Mouse (Mus musculus) gastrocnemius, adult 8-10 months (tissue): Measurements from ENCODE around the gene Ctdspl2. TPM values are rescaled to one million over a fixed set of nuclear protein-coding genes. Genes with fewer than 3 reads are reported as not detected.

Experiments
- DNase-seq, 2 experiments: peaks; one replicate each; pipeline ENCODE4 v3.0.0; 2022; ENCODE audit warnings: low spot score in 2 of 2
- microRNA-seq: library from miRNA; unstranded; fragments of <30 nt; microRNA quantifications from one replicate; pipeline ENCODE4 v1.2.0, GENCODE M21; 2022
- total RNA-seq, 4 experiments: library from RNA; stranded (reverse); gene quantifications; 2 replicates each; pipeline ENCODE4 v1.2.4; 2022

The Ctdspl2 gene
- total RNA-seq, 4 experiments from 2014 or later: 5.0 to 8.0 (median 6.4) TPM

DNA sequence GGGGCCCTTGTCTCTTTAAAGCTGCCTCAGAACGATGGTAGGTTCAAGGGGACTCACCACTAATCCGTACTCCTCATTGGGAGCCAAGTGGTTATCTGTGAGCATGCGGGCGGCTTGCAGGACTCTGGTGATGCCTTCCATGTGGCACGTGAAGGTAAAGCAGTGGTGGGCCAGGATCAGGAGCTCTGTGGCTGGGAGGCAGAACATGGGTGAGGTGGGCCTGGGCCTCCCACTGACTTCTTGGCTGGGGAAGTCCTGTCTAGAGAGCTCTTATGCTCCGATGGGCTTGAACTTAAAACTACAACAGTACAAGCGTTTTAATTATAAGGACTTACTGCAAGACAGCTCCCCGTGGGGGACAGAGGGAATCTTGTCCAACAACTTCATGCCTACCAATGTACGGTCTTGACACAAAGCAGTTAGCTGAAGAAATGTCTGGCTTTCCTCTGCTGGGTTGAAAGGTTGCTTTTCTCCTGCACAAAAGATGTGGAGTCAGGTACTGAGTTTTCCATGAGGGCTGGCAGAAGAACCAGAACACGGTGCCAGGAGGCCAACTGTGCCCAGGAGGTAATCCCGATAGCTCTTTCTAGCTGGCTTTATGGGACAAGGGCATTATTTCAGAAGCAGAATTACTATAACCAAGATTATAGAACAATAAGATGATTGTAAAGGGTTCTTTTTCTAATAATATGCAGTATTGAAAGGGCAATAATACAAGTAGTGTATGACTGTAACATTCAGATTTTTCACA lies 103.7 kb downstream of the Ctdspl2 start:
- no peak for DNase-seq

Small RNA genes within 50 kb of the gene (microRNA-seq; reads per million reads assigned to microRNA genes)
- not detected for gene Gm47314

Other genes with a start within 250 kb of the Ctdspl2 start
- gene Frmd5, start 148.9 kb upstream of the Ctdspl2 start, total RNA-seq: under 1 TPM in 3 of 4 experiments, not detected in 1; 0.25 to 0.48 (median 0.27) TPM
- 1 to 10 TPM; 4.8 to 5.9 (median 5.6) TPM for gene Casc4, start 89.0 kb upstream of the Ctdspl2 start, total RNA-seq
- gene Mageb3, start 91 bp downstream of the Ctdspl2 start, total RNA-seq: not detected
- gene Eif3j1, start 72.5 kb downstream of the Ctdspl2 start, total RNA-seq: 10 to 100 TPM; 33.9 to 42.2 (median 37.6) TPM
- 1 to 10 TPM; 5.4 to 6.4 (median 6.1) TPM for gene Spg11, start 162.4 kb downstream of the Ctdspl2 start, total RNA-seq
- gene B2m, start 191.7 kb downstream of the Ctdspl2 start, total RNA-seq: 100 to 1,000 TPM in 1 of 4 experiments, 10 to 100 TPM in 3; 54.2 to 107 (median 77.1) TPM
- gene Trim69, start 204.7 kb downstream of the Ctdspl2 start, total RNA-seq: not detected
- not detected for gene Patl2, start 230.2 kb downstream of the Ctdspl2 start, total RNA-seq
- gene Terb2, start 230.3 kb downstream of the Ctdspl2 start, total RNA-seq: not detected